Mouse (Mus musculus): ENCODE measurements around the gene Slc47a2.
"Not testable (repeated sequence)": the region's sequence is repeated elsewhere in the genome, so short reads cannot be mapped to it uniquely, and the experiment has no call there.

The Slc47a2 gene

DNA sequence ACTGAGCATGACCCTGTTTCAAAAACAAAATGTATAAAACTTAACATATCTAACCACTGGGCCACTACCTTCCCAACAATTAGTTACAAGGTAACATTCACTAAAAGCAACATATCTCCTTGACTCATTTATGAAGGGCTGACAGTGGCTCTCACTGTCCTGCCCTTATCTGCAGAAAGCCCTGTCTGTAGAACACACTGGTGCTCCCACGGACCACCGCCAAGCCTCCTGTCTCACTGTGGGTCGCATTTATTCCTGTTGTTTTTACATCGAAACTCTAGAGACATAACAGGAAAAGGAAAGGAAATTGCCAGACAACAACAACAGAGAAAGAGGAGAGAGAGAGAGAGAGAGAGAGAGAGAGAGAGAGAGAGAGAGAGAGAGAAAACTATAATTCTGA, 1.4 kb downstream of the Slc47a2 start:
- DNase-seq (ENCODE audit: low spot score in 2 of 2) = no peak

DNA sequence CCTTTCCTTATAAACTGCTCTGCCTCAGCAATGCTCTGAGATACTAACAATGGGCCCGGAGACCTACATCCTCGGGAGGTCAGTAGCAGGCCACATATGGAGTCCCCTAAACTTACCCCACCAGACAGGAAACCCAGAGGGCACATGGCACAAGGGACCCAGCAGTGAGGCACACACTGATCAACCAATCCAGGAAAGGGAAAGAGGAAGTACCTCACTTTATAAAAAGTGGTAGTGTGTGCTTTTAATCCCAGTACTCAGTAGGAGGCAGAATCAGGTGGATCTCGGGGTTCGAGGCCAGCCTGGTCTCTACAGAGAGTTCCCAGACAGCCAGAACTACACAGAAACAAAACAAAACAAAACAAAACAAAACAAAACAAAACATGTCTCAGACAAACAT, 2.3 kb downstream of the Slc47a2 start:
- no peak for DNase-seq (ENCODE audit: low spot score in 2 of 2)

DNA sequence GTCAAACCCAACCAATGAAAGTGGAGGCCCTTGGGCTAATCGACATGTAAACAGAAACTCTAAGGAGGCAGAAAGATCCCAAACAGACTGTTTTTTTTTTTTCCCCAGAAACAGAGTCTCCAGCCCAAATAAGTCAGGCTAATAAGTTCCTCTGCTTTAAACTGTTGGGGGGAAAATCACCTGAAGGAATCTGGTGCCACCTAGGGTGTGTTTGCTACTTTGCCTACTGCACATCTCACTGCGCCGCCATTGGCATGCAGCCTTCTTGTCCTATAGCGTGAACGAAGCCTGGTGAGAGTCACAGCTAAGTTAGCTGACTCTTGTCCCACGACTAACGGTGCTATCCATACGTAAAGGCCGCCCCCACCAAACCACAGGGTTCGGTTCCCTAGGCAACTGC, 5.1 kb downstream of the Slc47a2 start:
- peak in 1 of 2 experiments; percentile 46 for DNase-seq (ENCODE audit: low spot score in 2 of 2)

DNA sequence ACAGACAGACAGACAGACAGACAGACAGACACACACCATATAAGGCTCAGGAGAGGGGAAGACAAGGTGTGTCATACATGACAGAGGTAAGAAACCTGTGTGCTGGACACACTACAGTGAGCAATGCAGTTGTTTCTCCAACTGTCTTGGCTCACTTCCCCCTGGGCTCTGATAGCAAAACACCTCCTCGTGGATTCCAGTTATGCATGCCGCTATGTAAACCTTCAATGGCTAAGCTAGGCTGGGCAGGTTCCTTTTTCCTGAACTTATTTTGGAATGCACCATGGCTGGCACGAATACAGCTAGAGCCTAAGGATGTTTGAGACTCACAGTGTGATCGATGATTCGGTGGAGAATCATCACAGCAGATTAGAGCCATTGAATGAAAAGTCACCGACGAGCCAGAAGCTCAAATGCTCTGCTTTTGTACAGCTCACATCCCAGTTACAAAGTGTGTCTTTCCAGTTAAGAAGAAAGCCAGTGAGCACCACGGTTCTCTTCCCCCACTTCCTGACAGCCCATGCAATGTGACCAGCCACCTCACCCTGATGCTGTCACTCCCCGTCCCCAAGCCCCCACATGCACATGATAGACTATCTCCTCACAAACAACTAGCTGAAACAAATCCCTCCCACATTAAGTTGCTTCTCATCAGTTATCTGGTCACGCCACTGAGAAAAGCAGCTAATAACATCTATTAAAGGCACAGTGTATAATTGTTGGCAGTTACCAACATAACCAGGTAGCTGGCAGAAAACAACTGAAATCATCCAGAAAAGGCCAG, 21.6 kb downstream of the Slc47a2 start:
- no peak for DNase-seq (ENCODE audit: low spot score in 2 of 2)

DNA sequence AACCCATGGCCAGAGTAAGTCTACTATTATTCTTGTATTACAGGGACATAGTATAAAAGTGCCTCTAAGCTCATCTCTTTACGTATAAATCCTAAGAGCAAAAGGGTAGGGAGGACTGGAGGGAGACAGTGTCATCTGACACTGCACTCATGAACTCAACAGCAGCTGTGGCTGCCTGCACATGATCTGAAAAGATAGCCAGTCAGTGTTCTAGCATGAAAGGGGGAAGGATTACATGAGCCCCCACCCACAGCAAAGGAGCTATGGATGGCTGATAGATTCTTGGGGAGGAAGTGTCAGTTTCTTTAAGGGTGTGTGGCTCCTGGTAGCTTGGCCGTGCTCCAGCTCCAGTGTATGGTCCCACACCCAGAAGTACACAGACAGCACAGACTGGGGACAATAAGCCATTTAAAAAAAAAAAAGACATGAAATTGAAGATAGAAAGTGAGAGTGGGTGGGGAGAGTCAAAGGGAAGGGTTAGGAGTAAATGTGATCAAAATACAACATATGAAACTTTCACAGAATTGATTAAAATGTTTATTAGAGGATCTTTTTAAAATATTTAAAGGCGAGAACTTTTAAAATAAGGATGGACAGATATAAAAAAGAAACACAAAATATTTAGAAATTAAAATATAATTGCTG, 22.6 kb downstream of the Slc47a2 start:
- DNase-seq (ENCODE audit: low spot score in 2 of 2) = no peak

DNA sequence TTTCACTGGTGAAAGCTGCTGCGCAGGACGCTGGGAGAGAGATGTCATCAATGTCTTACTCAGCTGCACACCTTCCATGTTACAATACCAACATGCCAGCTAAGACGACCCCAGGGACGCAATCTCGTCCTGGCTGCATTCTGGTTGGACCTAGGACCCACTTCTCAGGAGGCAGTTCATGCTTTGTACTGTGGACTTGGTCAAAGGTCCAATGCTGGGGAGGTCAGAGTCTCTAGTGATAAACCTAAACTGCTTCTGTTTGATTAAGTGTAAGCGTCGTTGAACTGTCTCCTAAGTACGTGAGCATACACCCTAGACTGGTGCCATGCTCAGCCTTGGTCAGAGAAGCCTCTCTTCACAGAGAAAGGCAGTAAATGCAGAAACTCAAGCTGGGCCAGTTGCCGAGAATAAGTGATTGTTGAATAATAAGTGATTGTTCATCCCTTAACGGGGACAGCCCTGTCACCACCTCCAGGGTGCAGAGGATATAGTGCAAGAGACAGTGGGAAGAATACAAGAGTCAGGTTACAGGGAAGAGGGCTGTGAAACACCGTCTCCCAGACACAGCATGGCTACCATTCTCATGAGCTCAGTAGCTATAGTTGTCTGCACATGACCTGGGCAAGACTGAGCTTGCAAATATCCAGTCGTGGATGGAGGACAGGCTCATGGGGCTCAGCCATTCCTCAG, 23.3 kb downstream of the Slc47a2 start:
- DNase-seq (ENCODE audit: low spot score in 2 of 2) = no peak

DNA sequence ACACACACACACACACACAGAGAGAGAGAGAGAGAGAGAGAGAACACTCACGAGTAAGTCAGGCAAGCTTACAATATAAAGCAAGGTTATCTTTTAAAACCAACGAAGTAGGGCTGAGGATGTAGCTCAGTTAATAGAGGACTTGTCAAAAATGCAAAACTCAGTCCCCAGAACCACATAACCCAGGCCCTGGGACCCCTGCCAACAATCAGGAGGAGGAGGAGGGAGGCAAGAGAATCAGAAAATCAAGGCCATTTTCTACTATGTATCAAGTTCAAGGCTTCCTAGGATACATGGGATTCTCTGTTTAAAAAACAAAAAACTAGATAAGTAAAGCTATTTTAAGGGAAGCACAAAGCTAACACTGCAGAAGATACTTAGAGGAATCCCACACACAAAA, 25.8 kb downstream of the Slc47a2 start:
- no peak for DNase-seq (ENCODE audit: low spot score in 2 of 2)

DNA sequence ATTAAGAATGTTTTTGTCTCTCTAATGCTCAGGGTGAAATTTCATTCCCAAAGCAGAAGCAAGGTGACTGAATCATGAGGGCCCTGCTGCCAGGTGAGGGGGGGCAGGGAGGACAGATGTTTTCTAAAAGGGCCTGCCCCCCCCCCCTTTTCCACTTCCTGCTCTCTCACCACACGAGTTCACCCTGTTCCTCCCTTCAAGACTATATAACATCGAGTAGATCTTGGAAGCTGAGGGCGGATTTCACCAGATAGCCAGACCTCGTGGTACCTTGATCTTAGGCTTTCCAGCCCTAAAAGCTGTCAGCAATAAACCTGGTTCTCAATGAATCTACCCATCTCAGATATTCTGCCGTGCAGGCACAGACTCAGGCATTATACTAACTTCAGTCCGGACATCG, 32.3 kb downstream of the Slc47a2 start:
- peak in 1 of 2 experiments; percentile 55 for DNase-seq (ENCODE audit: low spot score in 2 of 2)

DNA sequence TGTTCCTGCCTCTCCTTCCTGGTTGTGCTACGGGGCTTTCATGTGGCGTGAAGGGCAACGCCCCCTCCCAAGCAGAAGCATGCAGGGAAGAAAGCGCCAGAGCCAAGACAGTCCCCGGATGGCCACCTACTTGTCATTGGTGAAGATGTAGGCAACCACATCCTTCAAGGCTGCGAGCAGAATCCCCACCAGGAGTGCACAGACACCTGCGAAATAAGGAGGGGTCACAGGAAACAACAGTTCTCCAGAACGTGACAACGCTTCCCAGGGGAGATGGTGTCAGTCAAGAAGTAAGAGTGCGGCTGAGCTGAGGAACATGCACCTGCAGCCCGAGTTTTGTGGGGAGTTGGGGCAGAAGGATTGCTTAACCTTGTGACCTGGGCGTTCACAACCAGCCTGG, 32.8 kb downstream of the Slc47a2 start:
- DNase-seq (ENCODE audit: low spot score in 2 of 2) = peak; percentile 68 to 75

DNA sequence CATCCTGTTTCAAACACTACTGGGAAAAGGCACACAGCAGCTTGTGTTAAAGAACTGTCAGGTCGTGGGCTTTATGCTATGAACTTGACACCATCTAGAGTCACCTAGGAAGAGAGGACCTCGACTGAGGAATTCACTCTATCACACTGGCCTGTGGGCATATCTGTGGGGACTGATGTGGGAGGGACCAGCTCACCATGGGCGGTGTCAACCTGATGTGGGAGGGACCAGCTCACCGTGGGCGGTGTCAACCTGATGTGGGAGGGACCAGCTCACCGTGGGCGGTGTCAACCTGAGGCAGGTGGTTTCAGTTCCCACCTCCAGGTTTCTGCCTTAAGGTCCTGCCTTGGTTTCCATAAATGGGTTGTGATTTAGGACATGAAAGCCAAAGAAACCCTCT, 34.9 kb downstream of the Slc47a2 start:
- no peak for DNase-seq (ENCODE audit: low spot score in 2 of 2)

DNA sequence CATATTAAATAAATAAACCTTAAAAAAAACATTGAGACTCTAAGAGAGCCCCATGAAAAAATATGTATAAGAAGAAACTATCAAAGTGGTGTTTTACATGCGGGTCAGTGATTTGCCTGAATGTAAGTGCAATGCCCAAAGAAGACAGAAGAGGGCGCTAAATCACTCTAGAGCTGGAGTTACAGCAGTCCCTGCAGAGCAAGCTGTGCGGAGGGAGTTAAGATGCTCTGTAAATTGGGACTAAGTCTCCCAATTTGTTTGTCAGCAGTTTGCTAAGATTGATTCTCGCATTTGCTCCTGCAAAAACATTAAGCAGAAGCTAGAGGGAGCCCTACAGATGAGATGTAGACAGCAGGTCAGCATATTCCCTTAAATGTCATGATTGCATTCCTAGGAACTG, 37.3 kb downstream of the Slc47a2 start:
- peak; percentile 58 to 80 for DNase-seq (ENCODE audit: low spot score in 2 of 2)

DNA sequence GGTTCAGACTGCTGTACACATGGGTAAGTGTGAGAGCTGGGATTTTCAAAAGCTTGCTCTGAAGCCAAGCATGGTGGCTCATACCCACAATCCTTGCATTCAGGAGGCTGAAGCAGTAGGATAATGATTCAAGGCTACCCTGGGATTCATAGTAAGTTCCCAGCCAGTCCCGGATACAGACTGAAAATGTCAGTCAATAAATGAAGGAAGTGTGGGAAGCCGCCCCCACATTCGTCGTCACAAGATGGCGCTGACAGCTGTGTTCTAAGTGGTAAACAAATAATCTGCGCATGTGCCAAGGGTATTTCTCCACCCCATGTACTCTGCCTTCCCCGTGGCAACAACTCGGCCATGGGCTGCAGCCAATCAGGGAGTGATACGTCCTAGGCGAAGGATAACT, 38.1 kb downstream of the Slc47a2 start:
- not testable (repeated sequence) for DNase-seq (ENCODE audit: low spot score in 2 of 2)

DNA sequence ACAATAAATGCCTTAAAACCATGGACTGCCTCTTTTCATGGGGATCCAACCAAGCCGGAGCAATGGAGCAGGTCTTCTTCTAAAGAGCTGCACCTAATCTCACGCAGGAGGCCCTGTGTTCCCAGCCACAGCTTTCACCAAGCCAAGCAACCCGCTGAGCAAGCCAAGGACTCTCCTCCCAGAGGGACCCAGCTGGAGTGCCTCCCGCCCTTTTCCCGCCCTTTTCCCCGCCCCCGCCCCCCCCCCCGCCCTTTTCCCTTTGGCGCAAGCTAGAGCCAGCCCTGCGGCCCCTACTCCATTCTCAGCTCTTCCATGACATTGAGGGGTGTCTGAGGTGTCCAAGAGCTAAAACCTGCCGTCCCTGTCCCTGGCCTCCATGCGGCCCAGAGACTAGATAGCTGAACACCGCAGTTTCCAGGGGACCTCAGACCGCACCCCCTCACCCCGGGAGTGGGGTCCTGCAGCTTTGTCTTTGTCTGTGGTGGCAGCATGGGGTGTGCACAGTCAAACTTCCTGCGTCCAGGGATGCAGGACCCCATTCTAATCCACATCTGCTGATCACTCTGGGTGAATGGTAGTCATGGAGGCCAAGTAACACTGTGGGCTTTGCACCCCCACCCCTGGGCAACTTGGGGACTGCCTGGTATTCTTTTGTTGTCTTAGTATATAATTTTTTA, 41.8 kb downstream of the Slc47a2 start:
- no peak for DNase-seq (ENCODE audit: low spot score in 2 of 2)

DNA sequence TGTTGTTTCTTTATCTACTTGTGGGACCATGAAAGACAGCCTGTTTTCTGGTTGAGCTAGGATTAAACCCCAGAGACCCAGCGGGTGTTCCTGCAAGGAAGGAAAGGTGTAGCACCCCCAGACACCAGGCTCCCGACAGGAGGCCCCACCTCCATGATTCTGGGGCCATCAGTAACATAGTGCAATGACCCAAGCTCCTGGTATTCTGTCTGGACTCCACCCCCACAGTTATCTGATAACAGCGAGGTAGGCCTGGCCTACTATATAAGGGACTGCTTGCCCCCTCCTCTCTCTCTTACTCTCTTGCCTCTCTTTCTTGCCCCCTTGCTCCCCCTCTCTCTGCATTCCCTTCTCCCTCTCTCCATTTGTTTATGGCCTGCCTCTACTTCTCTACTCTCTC, 42.5 kb downstream of the Slc47a2 start:
- DNase-seq (ENCODE audit: low spot score in 2 of 2) = no peak

DNA sequence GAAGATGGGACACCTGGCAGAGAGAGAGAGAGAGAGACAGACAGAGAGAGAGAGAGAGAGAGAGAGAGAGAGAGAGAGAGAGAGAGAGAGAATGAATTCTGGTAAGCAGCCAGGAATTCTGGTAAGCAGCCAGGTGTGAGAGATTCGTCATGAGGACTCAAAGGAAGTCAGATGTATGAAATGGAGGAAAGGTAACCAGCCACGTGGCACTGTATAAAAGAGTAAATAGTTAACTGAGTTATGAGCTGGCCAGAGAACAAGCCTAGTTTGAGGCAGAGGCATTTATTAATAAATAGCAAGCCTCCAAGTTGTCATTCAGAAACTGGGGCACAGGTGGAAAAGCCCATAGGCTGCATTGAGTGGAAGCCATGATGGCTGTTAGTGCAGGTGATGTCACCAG, 44.8 kb downstream of the Slc47a2 start:
- no peak for DNase-seq (ENCODE audit: low spot score in 2 of 2)

DNA sequence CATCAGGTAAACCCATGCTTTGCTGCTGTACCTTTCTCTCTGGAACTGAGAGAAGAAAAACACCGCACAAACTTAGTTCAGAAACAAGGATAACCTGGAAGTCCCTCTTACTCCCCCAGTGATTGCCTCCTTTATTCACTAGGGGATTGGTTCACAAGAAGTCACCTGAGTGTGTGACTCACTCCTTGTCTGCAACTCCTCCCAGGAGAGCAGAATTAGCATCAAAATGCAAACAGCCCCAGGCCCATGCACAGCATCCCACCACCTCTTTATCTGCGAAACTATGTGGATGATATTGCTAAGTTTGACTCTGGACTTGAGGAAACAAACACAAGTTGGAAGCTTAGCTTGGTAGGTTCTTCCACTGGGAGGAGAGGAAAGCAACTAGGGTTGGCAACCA, 45.3 kb downstream of the Slc47a2 start:
- no peak for DNase-seq (ENCODE audit: low spot score in 2 of 2)

DNA sequence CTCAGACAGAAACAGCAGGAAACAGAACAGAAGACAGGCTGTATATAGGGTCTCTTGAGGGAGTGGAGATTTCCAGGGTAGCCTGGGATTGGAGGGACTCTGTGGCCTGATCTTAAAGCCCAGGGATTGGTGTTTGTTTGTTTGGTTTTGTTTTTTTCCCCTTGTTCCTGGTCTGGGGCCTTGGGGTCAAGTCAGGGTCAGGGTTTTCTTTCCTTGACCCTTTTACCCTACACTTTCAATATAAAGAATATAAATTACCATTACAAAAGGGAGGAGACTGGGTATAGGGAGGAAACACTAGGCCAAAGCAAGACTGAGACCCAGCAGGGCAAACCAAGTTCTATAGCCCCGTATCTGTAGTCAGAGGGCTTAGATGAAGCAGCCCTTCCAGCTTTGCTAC, 46.1 kb downstream of the Slc47a2 start:
- DNase-seq (ENCODE audit: low spot score in 2 of 2) = no peak

DNA sequence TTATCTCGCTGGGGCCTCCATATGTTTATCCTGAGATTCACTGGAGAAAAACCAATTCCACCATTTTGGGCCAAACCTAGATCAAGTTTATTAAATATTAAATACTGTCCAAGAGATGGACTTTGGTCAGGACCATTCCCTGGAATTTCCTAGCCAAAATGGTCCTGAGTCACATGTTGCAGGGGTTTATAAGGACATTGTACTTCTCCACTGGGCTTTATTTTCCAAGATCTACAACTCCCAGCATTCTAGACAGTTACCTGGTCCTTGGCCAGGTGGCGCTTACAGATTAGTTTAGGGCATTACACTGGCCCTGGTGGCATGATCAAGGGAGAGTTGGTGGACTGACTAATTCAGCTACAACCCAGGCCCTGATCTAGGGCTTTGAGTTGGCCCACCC, 47.1 kb downstream of the Slc47a2 start:
- no peak for DNase-seq (ENCODE audit: low spot score in 2 of 2)

DNA sequence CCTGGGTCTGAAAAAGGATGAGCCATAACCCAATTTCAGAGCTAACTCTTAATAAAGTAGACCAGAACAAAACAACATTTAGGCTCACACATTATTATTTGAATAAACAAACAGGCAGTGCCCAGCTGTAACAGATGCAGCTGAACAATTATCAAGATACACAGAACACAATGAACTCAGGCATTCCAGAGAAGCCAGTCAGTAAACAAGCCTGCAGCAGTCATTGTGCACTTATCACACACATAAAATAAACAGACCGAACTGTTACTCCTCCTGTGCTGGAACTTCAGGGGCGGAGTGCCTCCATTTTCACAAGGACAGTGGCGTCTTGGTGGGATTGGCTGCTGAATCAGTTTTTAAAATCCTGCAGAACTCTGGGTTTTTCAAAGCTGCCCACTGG, 48.2 kb downstream of the Slc47a2 start:
- no peak for DNase-seq (ENCODE audit: low spot score in 2 of 2)

DNA sequence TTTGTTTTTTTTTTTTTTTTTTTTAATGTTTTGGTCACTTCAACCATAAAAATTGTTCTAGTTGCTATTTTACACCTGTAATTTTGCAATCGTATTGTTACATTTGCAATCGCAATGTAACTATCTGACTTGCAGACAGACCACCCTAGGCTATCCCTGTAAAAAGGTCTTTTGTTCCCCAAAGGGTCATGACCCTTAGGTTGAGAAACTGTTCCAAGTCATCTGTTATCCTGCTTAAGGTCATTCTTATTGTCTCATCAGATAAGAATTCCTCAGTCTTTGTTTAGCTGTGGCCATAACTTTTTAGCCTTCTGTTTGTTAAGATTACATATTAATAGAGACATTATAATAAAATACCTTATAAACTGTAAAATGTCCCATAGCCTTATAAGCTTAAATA, 49.4 kb downstream of the Slc47a2 start:
- DNase-seq (ENCODE audit: low spot score in 2 of 2) = no peak

DNA sequence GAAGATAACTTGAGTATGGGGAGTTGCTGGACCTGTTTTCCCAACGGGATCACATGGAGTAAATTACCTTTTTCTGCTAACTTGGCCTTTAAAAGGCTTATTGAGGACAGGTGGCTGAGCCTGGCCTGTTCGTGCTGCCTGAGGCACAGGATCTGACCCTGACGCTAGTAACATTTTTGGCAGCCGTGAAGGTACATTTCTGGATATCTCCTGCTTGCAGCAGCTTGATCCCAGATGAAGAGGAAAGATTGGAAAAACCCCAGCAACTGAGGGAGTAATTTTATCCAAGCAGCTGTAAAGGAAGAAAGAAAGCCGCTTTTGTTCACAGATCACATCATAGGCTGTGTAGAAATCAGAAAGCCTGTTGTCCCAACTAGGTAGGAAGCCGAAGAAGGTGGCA, 58.3 kb downstream of the Slc47a2 start:
- DNase-seq (ENCODE audit: low spot score in 2 of 2) = no peak

DNA sequence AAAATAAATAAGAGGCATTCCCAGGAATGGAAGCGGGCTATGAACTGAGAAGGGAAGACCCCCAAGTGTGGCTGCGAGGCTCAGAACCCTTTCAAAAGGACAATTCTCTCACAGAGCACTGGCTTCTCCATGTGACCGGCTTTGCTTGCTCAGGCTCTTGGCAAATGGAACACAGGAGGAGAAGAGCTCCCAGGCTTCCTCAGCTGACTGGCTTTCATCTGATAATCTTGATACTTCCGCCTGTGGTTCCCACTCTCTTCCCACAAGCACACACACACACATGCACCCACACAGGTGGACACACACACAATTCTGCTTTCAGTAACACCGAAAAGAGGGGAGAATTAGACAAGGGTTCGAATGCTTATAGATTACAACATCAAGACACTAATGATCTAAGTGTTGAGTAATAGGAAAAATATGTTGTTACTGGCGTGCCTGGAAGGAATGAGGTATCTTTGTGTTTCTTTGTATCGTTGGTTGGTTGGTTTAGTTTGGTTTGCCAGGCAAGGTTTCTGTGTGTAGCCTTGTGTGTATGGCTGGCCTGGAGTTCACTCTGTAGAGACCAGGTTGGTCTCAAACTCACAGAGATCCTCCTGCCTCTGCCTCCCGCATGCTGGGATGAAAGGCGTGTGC, 59.1 kb downstream of the Slc47a2 start:
- no peak for DNase-seq (ENCODE audit: low spot score in 2 of 2)
